Mouse (Mus musculus) adrenal gland, postnatal 4 days (tissue): ENCODE results near the gene Apopt1. TPM values are rescaled to one million over a fixed set of nuclear protein-coding genes. Genes with fewer than 3 reads are reported as not detected.
A peak's percentile ranks its signal among the peaks of the same experiment; 100 is the strongest.
"Not testable (repeated sequence)": the region's sequence is repeated elsewhere in the genome, so short reads cannot be mapped to it uniquely, and the experiment has no call there.

Experiments used
- DNase-seq, 2 experiments: peaks; one replicate each; pipeline ENCODE4 v3.0.0; 2021 to 2022; ENCODE audit warnings: low spot score in 2 of 2, mixed read lengths in 2 of 2
- total RNA-seq, 2 experiments: library from RNA; stranded (reverse); gene quantifications; 2 replicates each; pipeline ENCODE4 v1.2.3; 2021

Gene Apopt1
- total RNA-seq, 2 experiments from 2014 or later = 65.4 to 70.1 TPM

DNA sequence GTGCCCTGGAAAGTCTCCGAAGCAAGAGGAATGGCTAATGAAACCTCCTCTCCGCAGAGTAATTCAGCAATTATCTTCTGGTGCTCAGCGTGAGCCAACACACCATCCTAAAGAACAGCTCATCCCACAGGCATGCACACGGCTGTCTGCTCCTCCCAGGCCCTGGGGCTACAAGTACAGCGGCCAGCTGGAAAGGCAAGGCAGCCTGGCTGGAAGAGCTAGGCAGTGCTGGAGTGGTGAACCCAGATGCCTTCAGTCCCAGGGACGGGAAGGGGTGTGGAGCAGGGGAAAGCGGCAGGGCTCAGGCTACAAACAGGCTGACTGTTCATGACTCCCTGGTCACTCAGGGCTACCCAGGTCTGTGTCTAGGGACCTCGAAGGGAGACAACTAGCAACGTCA, 8.5 kb upstream of the Apopt1 start:
- no peak for DNase-seq

DNA sequence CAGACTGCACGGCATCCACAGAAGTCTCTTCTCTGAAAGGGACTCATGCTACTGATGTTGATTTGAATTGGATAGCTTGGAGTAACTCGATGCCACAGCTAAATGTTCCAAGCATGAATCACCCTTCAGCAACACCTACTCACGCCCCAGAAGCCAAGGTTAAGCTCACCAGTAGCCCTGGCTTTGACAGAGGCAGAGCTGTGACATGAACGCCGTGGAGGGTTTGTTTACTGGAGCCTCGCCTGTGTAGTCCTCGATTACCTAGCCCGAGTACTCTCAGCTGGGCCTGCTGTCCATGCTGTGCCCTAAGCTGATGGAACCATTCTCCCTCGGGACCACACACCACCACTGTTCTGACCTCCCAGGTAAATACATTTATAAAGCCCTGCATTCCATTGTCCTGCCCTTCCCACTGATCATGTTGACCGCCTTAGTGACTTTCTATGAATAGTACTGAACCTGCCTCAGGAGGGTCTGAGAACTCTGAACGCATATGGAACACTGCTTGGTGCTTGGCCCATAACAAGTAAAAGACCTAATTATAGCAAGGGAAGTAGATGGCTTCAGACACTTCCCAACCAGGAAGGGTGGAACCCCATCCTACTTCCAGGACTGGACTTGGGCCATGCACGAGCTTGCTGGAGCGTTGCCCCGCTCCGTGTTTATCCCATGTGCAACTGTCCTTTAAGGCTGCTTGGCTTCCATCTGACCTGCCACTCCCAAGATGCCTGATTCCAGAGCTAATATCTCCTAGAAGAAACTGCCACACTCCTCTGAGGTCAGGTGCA, 7.7 kb upstream of the Apopt1 start:
- DNase-seq = no peak

DNA sequence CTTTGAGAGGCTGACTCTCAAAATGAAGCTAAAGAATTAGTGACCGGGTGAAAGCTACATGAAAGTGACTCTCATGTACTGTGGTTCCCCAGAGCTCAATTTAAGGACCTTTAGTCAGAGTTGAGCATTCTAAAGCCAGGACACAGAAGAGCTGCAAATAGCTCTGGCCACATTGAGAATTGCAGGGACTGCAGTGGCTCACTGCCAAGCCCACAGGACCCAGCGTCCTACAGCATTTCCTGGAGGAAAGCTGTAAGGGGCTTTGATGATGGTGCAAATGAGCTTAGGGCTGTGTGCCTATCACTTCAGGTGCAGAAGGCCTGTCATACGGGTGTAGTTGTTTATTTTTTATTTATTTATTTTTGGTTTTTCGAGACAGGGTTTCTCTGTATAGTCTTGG, 4.9 kb upstream of the Apopt1 start:
- DNase-seq = no peak

DNA sequence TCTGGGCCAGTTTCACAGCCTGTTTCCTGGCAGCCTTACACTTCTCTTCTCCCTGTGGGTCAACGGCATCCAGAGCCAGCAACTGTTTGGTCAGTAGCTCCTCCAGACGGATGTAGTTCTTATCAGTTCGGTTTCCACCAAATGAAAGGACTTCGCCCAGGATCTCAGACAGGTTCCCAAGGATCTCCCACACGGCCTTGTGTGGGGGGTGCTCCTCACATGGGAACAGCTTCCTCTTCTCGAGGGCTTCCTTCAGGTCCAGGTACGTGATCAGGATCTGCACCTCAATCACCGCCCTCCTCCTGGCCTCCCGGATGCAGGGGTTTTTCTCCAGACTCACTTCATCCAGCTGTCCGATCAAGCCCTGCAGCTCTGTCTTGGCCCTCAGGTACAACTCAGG, 3.0 kb upstream of the Apopt1 start:
- no peak for DNase-seq

DNA sequence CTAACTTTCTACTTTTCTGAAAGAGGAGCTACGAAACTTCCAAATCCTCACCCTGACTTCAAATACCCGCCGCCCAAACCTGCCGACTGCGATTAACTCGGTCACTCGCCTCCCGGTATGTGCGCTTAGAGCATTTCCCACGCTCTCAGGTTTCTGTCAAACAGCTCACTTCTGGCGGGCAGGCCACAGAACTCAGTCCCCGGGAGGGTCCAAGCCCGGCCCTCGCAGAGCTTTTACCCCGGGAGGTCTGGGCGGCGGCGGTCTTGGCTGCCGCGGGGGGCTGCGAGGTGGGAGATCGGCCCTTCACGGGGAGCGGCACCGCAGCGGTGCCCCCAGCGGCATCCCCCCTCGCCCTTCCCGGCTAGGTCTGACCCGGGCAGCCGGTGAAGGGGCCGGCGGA, 585 bp upstream of the Apopt1 start:
- no peak for DNase-seq

DNA sequence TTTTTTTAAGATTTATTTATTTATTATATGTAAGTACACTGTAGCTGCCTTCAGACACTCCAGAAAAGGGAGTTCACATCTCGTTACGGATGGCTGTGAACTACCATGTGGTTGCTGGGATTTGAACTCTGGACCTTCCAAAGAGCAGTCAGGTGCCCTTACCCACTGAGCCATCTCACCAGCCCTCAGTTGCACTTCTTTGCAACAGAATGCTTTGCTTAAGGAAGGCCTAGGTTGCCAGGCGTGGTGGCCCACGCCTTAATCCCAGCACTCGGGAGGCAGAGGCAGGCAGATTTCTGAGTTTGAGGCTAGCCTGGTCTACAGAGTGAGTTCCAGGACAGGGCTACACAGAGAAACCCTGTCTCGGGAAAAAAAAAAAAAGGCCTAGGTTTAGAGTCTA, 819 bp downstream of the Apopt1 start:
- not testable (repeated sequence) for DNase-seq

DNA sequence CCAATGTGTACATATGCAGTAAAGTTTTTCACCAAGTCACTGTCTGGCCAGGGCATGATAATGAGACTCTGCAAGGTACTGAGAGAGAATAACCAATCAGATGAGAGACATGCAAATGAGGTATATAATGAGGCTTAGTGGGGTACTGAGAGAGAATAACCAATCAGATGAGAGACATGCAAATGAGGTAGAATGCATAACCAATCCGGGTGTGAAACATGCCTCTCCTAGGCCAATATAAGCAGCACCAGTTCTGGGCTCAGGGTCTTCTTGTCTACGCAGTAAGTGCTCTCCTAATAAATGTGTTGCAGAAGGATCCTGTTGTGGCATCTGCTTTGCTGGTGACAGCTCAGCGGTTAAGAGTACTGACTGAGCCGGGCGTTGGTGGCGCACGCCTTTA, 3.4 kb downstream of the Apopt1 start:
- no peak for DNase-seq

DNA sequence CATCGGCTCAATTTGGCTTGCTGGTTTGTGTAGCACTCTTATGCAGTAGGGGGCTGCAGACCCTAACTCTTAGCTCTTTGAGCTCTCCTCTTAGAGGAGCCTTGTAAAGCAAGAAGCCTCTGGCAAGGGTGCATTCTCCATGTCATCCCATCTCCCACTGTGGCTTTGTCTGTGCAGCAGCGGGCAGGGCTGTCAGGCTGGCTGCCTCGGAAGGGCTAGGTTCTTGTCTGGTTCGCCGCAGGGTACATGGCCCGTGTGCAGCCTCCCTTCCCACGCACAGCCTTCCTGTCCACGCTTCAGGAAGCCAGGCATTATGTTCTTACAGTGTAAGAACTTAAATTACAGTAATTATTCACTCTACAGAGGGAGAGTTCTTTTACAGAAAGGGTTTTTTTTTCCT, 5.6 kb downstream of the Apopt1 start:
- DNase-seq = no peak

DNA sequence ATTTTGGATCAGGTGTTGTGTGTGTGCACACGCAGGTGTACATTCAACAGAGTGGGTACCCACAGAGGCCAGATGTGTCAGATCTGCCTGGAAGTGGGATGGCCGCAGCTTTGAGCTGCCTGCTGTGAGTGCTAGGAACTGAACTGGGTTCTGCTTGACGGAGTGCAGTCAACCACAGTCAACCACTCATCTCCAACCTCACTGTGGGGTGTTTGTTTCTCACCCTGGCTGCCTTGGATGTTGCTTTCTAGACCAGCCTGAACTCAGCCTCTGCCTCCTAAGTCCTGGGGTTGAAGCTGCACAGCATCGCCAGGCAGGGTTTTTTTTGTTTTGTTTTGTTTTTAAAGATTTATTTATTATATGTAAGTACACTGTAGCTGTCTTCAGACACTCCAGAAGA, 7.2 kb downstream of the Apopt1 start:
- no peak for DNase-seq

DNA sequence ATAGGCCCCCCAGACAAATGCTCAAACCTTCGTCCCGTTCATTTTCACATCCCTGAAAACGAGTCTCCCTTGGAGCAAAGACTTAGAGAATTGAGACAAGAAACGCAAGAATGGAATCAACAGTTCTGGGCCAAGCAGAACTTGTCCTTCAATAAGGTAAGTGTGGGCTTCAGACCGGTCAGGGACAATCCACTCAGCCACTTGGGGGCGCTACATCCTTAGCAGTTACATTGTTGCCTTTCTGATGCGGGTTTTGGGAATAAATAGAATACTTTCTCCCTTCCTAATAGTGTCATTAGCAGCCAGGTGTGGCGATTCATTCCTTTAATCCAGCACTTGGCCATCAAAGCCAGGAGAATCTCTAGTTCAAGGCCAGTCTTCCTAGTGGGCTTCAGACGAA, 9.6 kb downstream of the Apopt1 start:
- no peak for DNase-seq

DNA sequence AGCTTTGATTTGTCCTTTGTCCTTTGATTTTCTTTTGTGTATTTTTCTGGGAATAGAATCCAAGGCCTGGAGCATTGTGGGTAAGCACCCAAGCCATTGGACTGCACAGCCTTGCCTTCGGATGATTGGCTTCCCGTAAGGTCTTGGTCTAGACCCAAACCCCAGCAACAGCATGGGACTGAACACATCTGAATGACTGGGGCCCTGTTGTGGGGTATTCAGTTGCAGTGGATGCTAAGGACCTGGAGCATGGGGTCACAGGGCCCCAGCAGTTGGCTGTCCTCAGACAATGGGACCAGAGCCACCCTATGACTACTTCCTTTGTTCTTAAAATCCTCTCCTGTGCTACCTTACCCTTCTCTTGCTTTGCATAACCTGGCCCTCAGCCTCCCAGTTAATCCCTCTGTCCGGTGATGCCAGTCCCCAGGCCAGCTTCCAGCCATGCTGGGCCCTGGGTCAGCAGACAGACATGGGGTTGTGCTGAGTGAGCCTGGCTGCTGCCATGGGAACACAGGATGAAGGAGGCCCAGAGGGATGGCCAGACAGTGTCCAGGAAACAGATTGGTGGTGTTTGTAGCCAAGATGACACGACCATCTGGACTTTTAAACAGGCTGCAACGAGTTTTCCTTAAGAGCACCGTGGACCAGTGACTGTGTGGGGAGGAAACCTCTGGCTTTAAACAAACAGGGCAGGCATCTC, 11.7 kb downstream of the Apopt1 start:
- DNase-seq = no peak

DNA sequence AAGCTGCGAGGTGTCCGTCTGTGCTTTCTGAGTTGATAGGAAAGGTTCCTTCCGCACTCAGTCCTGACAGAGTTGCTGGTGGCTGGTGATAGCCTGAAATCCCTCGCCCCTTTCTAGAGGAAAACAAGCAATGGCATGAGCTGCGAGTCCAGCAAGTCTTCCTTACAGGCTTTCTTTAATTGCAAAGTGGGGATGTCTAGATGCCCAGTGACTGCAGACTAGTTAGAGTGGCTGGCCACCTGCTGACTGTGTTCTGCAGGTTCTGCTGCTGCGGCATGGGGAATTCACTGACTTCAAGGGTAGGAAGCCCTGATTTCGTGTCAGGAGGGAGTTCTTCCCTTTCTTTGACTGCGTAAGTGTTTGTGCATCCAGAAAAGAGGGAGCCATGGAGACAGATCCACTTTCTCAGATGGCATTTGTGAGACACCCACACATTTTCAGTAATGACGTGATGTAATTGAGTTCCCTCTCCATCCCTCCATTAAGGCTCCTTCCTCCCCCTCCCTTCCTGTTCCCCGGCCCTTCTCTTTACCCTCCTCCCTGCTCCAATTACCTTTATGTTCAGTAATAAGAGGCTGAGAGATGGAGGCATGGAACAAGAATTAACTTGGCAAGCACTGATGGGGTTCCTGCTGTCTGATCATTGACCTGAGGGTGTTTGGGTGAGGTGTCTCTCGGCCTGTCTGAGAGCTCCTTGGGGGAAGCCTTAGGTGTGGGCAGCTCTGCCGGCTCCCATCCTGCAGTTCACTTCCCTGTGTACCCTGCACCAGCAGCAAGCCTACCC, 12.5 kb downstream of the Apopt1 start:
- DNase-seq = no peak

DNA sequence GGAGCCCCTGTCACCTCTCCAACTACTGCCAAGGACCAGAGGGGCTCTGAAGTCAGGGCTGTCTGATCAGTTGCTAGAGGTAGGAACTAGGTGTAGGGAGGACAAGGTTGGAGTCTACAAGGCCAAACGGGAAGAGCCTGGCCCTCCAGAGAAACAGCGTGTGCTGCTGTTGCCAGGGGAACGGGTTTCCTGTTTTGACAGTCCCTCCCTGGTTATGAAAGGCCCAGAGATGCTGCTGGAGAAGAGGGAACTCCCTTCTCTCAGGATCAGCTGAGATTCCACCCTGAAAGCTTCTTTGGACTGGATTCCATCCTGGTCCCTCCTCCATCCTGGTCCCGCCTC, 13.0 kb downstream of the Apopt1 start:
- DNase-seq = no peak

DNA sequence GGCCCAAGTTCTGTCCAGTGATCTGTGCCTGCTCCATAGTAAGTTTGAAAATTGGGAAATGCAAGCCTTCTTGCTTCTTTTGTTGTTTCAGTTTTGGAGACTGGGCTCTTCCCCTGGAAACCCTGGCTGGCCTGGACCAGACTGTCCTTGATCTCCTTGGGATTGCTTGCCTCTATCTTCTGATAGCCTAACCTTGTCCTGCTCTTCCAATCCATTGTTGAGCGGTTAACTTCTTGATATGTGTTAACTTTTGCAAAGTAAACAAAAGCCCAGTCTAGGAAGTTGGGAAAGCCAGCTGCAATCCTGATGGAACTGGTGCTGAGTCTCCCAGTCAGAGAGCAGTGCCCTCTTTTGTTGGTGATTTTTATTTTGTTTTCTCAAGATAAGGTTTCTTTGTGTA, 14.9 kb downstream of the Apopt1 start:
- no peak for DNase-seq

DNA sequence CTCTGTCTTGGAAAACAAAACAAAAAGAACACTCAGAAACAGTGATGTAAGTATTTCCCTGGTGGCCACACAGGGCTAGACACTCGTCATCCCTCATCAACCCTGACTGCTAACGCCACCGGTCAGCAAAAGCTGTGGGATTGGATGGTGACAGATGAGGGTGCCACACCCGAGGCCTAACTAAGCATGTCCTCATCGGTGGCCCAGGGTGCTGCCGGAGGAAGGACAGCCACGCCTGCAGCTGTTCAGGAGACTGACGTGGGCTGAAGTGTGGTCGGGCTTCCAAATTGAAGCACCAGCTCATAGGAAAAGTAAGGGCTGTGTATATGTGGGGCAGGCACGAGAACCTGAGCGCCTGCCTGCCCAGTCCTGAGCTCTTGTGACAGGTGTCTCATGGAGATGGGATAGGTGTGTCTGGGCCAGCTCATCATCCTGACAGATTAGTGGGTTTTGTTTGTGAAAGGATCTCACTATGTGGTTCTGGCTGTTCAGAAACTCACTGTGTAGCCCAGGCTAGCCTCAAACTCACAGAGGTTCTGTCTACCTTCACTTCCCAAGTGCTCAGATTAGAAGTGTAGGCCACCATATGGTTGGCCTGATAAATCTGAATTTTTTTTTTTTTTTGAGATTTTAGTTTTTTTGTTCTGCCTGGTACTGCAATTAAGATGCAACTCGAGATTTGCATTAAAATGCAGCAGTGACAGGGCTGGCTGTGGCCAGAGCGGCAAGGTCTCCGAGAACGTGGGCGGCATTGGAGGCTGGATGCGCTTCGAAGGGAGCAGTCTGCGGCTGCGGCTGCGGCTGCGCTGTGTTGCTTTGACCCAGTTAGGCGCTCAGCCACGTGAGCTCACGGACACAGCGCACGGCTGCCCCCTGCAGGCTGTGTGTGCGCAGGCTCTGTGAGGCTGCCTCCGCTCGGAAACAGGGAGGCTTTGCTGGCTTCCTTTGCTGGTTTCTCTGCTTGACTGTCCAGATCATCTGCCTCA, 19.1 kb downstream of the Apopt1 start:
- DNase-seq = peak; percentile 65 to 77

DNA sequence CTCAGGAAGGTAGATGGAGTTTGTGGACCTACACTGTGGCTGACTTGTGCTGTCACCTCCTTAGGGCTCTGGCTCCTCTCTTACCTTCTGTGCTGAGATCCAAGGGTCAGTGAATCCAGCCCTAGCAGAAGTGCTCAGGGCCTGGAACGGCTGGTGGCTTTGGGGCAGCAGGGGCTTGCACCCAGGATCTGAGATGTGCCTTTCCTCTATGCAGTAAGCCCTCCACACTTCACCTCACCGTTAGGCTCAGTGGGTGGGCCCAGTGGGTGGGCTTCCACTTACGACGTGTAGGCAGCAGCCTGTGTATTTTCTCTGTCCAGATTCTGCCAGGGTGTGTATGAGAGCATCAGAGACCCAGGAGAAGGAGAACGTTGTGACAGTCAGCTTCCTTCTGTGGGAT, 19.9 kb downstream of the Apopt1 start:
- DNase-seq = no peak

DNA sequence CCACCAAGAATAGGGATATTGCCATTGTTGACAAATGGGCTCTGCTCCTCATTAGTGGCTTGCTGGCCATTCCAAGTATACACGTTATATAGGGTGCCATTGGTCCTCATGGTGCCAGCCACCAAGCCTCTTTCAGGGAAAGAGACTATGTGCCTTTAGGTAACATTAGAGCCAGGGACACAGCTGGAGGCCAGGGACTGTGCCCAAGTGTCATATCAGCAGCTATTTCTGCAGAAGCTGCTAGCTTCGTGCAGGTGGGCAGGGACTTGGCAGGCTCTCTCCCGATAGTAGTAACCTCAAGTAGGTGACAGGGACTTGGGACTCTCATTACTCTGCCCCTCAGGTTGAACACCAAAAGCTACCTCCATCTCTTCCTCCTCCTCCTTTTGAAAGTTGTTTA, 21.9 kb downstream of the Apopt1 start:
- DNase-seq = no peak

DNA sequence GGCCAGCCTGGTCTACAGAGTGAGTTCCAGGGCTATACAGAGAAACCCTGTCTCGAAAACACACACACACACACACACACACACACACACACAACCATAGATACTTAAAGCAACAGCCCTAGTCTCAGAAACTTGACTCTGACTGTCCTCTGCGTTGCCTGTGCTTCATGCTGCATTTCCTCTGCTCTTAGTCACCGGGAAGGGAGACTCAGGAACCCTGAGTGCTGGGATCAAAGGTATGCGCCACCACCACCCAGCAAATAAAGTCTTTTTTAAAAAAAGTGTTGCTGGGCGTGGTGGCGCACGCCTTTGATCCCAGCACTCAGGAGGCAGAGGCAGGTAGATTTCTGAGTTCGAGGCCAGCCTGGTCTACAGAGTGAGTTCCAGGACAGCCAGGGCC, 23.6 kb downstream of the Apopt1 start:
- not testable (repeated sequence) for DNase-seq

DNA sequence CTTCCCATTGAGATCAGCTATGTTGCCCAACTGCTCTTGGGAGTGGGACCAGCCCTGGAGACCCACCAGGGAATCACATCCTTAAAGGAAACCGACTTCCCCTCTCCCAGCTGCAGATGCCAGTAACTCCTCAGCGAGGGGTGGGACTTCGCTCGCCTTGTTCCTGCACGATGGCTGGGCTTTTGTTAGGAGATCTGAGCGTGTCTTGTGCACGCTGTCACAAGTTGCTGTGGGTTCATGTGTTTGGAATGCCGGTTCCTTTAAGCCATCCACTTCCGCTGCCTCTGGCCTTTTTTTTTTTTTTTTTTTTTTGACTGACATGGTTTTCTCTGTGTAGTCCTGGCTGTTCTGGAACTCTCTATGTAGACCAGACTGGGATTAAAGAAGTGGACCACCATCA, 24.3 kb downstream of the Apopt1 start:
- no peak for DNase-seq

DNA sequence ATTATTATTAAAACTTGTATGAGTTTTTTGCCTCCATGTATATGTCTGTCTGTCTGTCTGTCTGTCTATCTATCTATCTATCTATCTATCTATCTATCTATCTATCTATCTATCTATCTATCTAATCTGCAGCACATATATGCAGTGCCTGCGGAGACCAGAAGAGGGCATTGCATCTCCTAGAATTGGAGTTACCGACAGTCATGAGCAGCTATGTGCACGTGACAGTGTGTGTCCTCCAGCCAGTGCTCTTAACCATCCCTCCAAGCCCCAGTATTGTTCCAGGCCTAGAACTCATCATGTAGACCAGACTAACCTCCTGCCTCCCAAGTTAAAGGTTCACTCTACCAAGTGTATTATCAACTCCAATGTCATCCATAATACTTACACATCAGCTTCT, 25.7 kb downstream of the Apopt1 start:
- no peak for DNase-seq

DNA sequence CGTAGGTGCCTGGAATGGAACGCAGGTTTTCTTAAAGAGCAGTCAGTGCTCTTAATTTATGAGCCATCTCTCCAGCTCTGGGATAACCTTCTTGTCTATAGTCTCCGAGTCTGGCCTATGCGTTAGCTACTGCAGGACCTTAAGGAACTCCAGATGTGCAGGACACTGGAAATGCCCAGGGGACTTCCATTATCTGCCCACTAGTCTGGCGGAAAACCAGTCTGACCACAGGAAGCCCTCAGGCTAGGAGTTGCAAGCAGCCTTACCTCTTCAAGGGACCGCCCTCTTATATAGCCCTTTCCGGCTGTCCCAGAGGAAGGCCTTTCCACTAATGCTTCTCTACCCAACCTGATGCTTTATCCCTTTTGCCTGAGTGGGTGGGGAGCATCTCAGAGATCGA, 28.3 kb downstream of the Apopt1 start:
- no peak for DNase-seq
